Mouse (Mus musculus) midbrain, postnatal 0 days (tissue): ENCODE measurements around the gene Dsn1. TPM values are rescaled to one million over a fixed set of nuclear protein-coding genes. Genes with fewer than 3 reads are reported as not detected.

ENCODE experiments used
- ATAC-seq: fragments of 200-750 bp; cut with Nextera tagmentation; 2 replicates; pipeline ENCODE4 v1.8.0; 2017; ENCODE audit warnings: moderate number of reproducible peaks, mild to moderate bottlenecking, moderate TSS enrichment, moderate library complexity; ENCODE audit not compliant: low FRiP score
- DNase-seq: peaks from one replicate; pipeline ENCODE4 v3.0.0-alpha.2; 2015; ENCODE audit warnings: low spot score
- H3K27ac ChIP-seq: fragments of 300-500 bp; sonication (generic); 2 replicates; pipeline ENCODE4 v1.5.1; 2014; ENCODE audit warnings: low read depth, mild to moderate bottlenecking, low read length, mixed read lengths
- H3K27me3 ChIP-seq: fragments of 300-500 bp; sonication (generic); 2 replicates; pipeline ENCODE4 v1.6.1; 2014; ENCODE audit warnings: low read length, control low read depth, mixed read lengths; ENCODE audit not compliant: insufficient read depth
- H3K36me3 ChIP-seq: fragments of 300-500 bp; sonication (generic); 2 replicates; pipeline ENCODE4 v1.6.1; 2014; ENCODE audit warnings: low read length, control low read depth, mixed read lengths; ENCODE audit not compliant: insufficient read depth
- H3K4me1 ChIP-seq: fragments of 300-500 bp; sonication (generic); 2 replicates; pipeline ENCODE4 v1.6.1; 2014; ENCODE audit warnings: mild to moderate bottlenecking, control low read depth, antibody characterized with exemption, low read length, mixed read lengths; ENCODE audit not compliant: insufficient read depth
- H3K4me2 ChIP-seq: fragments of 300-500 bp; sonication (generic); 2 replicates; pipeline ENCODE4 v1.6.1; 2014; ENCODE audit warnings: low read depth, mild to moderate bottlenecking, low read length, mixed read lengths; ENCODE audit not compliant: poor library complexity, severe bottlenecking
- H3K4me3 ChIP-seq: fragments of 300-500 bp; sonication (generic); 2 replicates; pipeline ENCODE4 v1.5.1; 2014; ENCODE audit warnings: low read depth, mild to moderate bottlenecking, low read length, moderate library complexity
- H3K9ac ChIP-seq: fragments of 300-500 bp; sonication (generic); replicated peaks from 2 replicates; pipeline ENCODE4 v1.6.1; 2014; ENCODE audit warnings: mild to moderate bottlenecking, low read length, moderate library complexity, mixed read lengths; ENCODE audit not compliant: poor library complexity, severe bottlenecking
- H3K9me3 ChIP-seq: fragments of 300-500 bp; sonication (generic); 2 replicates; pipeline ENCODE4 v1.6.1; 2016; ENCODE audit warnings: low read length, control low read depth
- CTCF ChIP-seq: IDR thresholded peaks from 2 replicates; pipeline ENCODE4 v1.5.1; 2016; ENCODE audit warnings: antibody characterized with exemption, mild to moderate bottlenecking
- WGBS: fragments of 180-500 bp; shearing (Covaris S2); extraction: QIAGEN DNeasy Blood & Tissue Kit; methylation state at CpG from one replicate; pipeline ENCODE4 v1.1.7; 2014; 5-methylcytosine and 5-hydroxymethylcytosine counted together
- polyA plus RNA-seq: library from polyadenylated mRNA; unstranded; fragments of >200 nt; fragmentation: Nextera tagmentation; extraction: Ambion mirVana; gene quantifications from 2 replicates; pipeline ENCODE4 v1.2.1, GENCODE M21; 2015
- total RNA-seq: library from RNA; depleted of rRNA; stranded (reverse); fragments of >200 nt; gene quantifications from 2 replicates; pipeline ENCODE4 v1.2.3, GENCODE M21; 2014; rRNA removed

Dsn1 gene
- total and polyA plus RNA-seq, 2 experiments from 2014 or later: 7.8 to 8.8 TPM

- Histone ChIP-seq H3K27me3 (no peaks in the 10 kb centered on the region), H3K9me3 (no peaks in the 10 kb centered on the region), H3K4me2 (no peak overlapping the region), H3K9ac (no peak overlapping the region), H3K27ac (no peak overlapping the region), H3K4me1 (no peaks in the 10 kb centered on the region), H3K4me3 (no peak overlapping the region), H3K36me3 (no peaks in the 10 kb centered on the region)
- DNase-seq (no peak), ATAC-seq (no peak)
- no peak for TF ChIP-seq CTCF
- WGBS: 91% methylated on average over 2 of the region's 2 CpGs
These were observed 49.9 kb downstream of the Dsn1 start for GRCm38 (mm10) chr2:156957035-156957434.

GRCm38 (mm10) chr2:156956306-156956705 lies 50.6 kb downstream of the Dsn1 start:
- Histone ChIP-seq H3K9ac (no peak overlapping the region), H3K4me1 (no peaks in the 10 kb centered on the region), H3K27me3 (no peaks in the 10 kb centered on the region), H3K36me3 (no peaks in the 10 kb centered on the region), H3K4me3 (no peak overlapping the region), H3K9me3 (no peaks in the 10 kb centered on the region), H3K4me2 (no peak overlapping the region), H3K27ac (no peak overlapping the region)
- ATAC-seq: no peak
- DNase-seq: no peak
- WGBS: 73% methylated on average over 7 of the region's 7 CpGs
- no peak for TF ChIP-seq CTCF

GRCm38 (mm10) chr2:156954463-156954862 lies 52.5 kb downstream of the Dsn1 start:
- WGBS: 94% methylated on average over 5 of the region's 5 CpGs
- peaks cover 4% of the 10 kb centered on the region for H3K36me3 ChIP-seq
- ATAC-seq: no peak
- H3K27me3 ChIP-seq: no peaks in the 10 kb centered on the region
- H3K27ac ChIP-seq: no peak overlapping the region
- no peak overlapping the region for H3K4me2 ChIP-seq
- H3K4me3 ChIP-seq: no peak overlapping the region
- H3K9me3 ChIP-seq: no peaks in the 10 kb centered on the region
- H3K9ac ChIP-seq: no peak overlapping the region
- no peak for TF ChIP-seq CTCF
- DNase-seq: no peak
- no peaks in the 10 kb centered on the region for H3K4me1 ChIP-seq

GRCm38 (mm10) chr2:156951301-156952094 lies 55.5 kb downstream of the Dsn1 start:
- H3K9ac ChIP-seq: no peak overlapping the region
- H3K4me3 ChIP-seq: no peak overlapping the region
- DNase-seq (no peak), ATAC-seq (no peak)
- H3K4me2 ChIP-seq: no peak overlapping the region
- 91% methylated on average over 10 of the region's 10 CpGs for WGBS
- peaks cover 22% of the 10 kb centered on the region for H3K36me3 ChIP-seq
- no peak overlapping the region for H3K27ac ChIP-seq
- H3K27me3 ChIP-seq: no peaks in the 10 kb centered on the region
- TF ChIP-seq CTCF: no peak
- no peaks in the 10 kb centered on the region for H3K9me3 ChIP-seq
- H3K4me1 ChIP-seq: no peaks in the 10 kb centered on the region

- Histone ChIP-seq H3K27me3 (no peaks in the 10 kb centered on the region), H3K27ac (no peak overlapping the region), H3K4me2 (no peak overlapping the region), H3K9me3 (no peaks in the 10 kb centered on the region), H3K4me1 (no peaks in the 10 kb centered on the region), H3K4me3 (no peak overlapping the region), H3K9ac (no peak overlapping the region), H3K36me3 (peaks cover 23% of the 10 kb centered on the region)
- ATAC-seq: no peak
- TF ChIP-seq CTCF: no peak
- DNase-seq: no peak
- 94% methylated on average over 3 of the region's 3 CpGs for WGBS
These were observed 56.1 kb downstream of the Dsn1 start for GRCm38 (mm10) chr2:156950816-156951215.

Other genes with a start within 250 kb of the Dsn1 start
- gene Myl9, start 231.7 kb downstream of the Dsn1 start, total RNA-seq: 27.4 and 30.7 TPM in 2 replicates
- 33.8 and 38.4 TPM in 2 replicates for gene Myl9, start 231.7 kb downstream of the Dsn1 start, polyA plus RNA-seq
- 8.6 and 10.8 TPM in 2 replicates for gene Tgif2, start 167.1 kb downstream of the Dsn1 start, total RNA-seq
- 6.9 and 8.2 TPM in 2 replicates for gene Tgif2, start 167.1 kb downstream of the Dsn1 start, polyA plus RNA-seq
- 0.94 and 0.99 TPM in 2 replicates for gene 4930518I15Rik, start 149.2 kb downstream of the Dsn1 start, total RNA-seq
- 2.8 and 2.9 TPM in 2 replicates for gene 4930518I15Rik, start 149.2 kb downstream of the Dsn1 start, polyA plus RNA-seq
- gene Rab5if, start 144.0 kb downstream of the Dsn1 start, total RNA-seq: 115 and 137 TPM in 2 replicates
- 149 and 155 TPM in 2 replicates for gene Rab5if, start 144.0 kb downstream of the Dsn1 start, polyA plus RNA-seq
- gene Sla2, start 120.0 kb downstream of the Dsn1 start, total RNA-seq: not detected in 2 replicates
- 0.07 TPM in 1 of 2 replicates, not detected in the other for gene Sla2, start 120.0 kb downstream of the Dsn1 start, polyA plus RNA-seq
- 141 and 178 TPM in 2 replicates for gene Ndrg3, start 15.1 kb downstream of the Dsn1 start, total RNA-seq
- 160 and 169 TPM in 2 replicates for gene Ndrg3, start 15.1 kb downstream of the Dsn1 start, polyA plus RNA-seq
- 122 and 132 TPM in 2 replicates for gene Soga1, start 72.1 kb upstream of the Dsn1 start, total RNA-seq
- 2.8 and 3.9 TPM in 2 replicates for gene Soga1, start 72.1 kb upstream of the Dsn1 start, polyA plus RNA-seq
- not detected in 2 replicates for gene Tldc2, start 79.9 kb upstream of the Dsn1 start, total RNA-seq
- not detected in 2 replicates for gene Tldc2, start 79.9 kb upstream of the Dsn1 start, polyA plus RNA-seq
- 13.0 and 14.1 TPM in 2 replicates for gene Samhd1, start 128.1 kb upstream of the Dsn1 start, total RNA-seq
- gene Samhd1, start 128.1 kb upstream of the Dsn1 start, polyA plus RNA-seq: 8.7 and 9.9 TPM in 2 replicates
- gene Rbl1, start 197.4 kb upstream of the Dsn1 start, total RNA-seq: 6.7 and 8.0 TPM in 2 replicates
- 3.1 and 3.8 TPM in 2 replicates for gene Rbl1, start 197.4 kb upstream of the Dsn1 start, polyA plus RNA-seq